Mouse (Mus musculus) forebrain, embryonic 11.5 days (tissue): ENCODE measurements around the gene Eml1. TPM values are rescaled to one million over a fixed set of nuclear protein-coding genes. Genes with fewer than 3 reads are reported as not detected.

Experiments
- ATAC-seq: fragments of 200-750 bp; cut with Nextera tagmentation; replicated peaks from 2 replicates; pipeline ENCODE4 v1.8.0; 2017; ENCODE audit warnings: moderate TSS enrichment; ENCODE audit not compliant: low FRiP score
- DNase-seq: peaks from one replicate; pipeline ENCODE4 v3.0.0-alpha.2; 2017; ENCODE audit warnings: low spot score
- H3K27ac ChIP-seq: fragments of 300-500 bp; sonication (generic); 2 replicates; pipeline ENCODE4 v1.5.1; 2014; ENCODE audit warnings: low read depth, low read length
- H3K27me3 ChIP-seq: fragments of 300-500 bp; sonication (generic); 2 replicates; pipeline ENCODE4 v1.6.1; 2014; ENCODE audit warnings: mild to moderate bottlenecking, low read length, mixed read lengths; ENCODE audit not compliant: control insufficient read depth, insufficient read depth
- H3K36me3 ChIP-seq: fragments of 300-500 bp; sonication (generic); 2 replicates; pipeline ENCODE4 v1.6.1; 2014; ENCODE audit warnings: mild to moderate bottlenecking, low read length, moderate library complexity, mixed read lengths; ENCODE audit not compliant: control insufficient read depth, insufficient read depth
- H3K4me1 ChIP-seq: fragments of 300-500 bp; sonication (generic); replicated peaks from 2 replicates; pipeline ENCODE4 v1.6.1; 2014; ENCODE audit warnings: low read length, mixed read lengths; ENCODE audit not compliant: control insufficient read depth, insufficient read depth
- H3K4me2 ChIP-seq: fragments of 300-500 bp; sonication (generic); 2 replicates; pipeline ENCODE4 v1.6.1; 2014; ENCODE audit warnings: low read depth, mild to moderate bottlenecking, low read length, moderate library complexity, mixed read lengths; ENCODE audit not compliant: severe bottlenecking
- H3K4me3 ChIP-seq: fragments of 300-500 bp; sonication (generic); 2 replicates; pipeline ENCODE4 v1.5.1; 2014; ENCODE audit warnings: low read depth, low read length
- H3K9ac ChIP-seq: fragments of 300-500 bp; sonication (generic); 2 replicates; pipeline ENCODE4 v1.6.1; 2014; ENCODE audit warnings: low read length
- H3K9me3 ChIP-seq: fragments of 300-500 bp; sonication (generic); 2 replicates; pipeline ENCODE4 v1.6.1; 2016; ENCODE audit warnings: low read length, mixed read lengths; ENCODE audit not compliant: control insufficient read depth
- WGBS: fragments of 180-500 bp; shearing (Covaris S2); extraction: QIAGEN DNeasy Blood & Tissue Kit; methylation state at CpG from one replicate; pipeline ENCODE4 v1.1.7; 2014; 5-methylcytosine and 5-hydroxymethylcytosine counted together
- polyA plus RNA-seq: library from polyadenylated mRNA; unstranded; fragments of >200 nt; fragmentation: Nextera tagmentation; extraction: Ambion mirVana; gene quantifications from 2 replicates; pipeline ENCODE4 v1.2.1, GENCODE M21; 2014

The Eml1 gene
- polyA plus RNA-seq, 1 experiment from 2014 or later = 92.5 TPM

- DNase-seq (no peak), ATAC-seq (peak; percentile 64; the same call in 1 of the 2 replicates)
- H3K27ac ChIP-seq = 0 out of 2 replicates have a peak overlapping the region, but pooled peaks have one; percentile 91
- peak overlapping the region; percentile 67 for H3K4me2 ChIP-seq
- H3K27me3 ChIP-seq = no peaks in the 10 kb centered on the region
- no peaks in the 10 kb centered on the region for H3K36me3 ChIP-seq
- H3K4me3 ChIP-seq = peak overlapping the region; percentile 80
- H3K9me3 ChIP-seq = no peaks in the 10 kb centered on the region
- WGBS = 3% methylated on average over 13 of the region's 14 CpGs
- peaks cover 17% of the 10 kb centered on the region; the same call in 1 of the 2 replicates for H3K4me1 ChIP-seq
- H3K9ac ChIP-seq = peak overlapping the region; percentile 92
These were observed 51.7 kb downstream of the Eml1 start for GRCm38 (mm10) chr12:108422495-108422857.

GRCm38 (mm10) chr12:108422858-108423631 lies 52.3 kb downstream of the Eml1 start:
- H3K9ac ChIP-seq = peak overlapping the region; percentile 92
- no peaks in the 10 kb centered on the region for H3K27me3 ChIP-seq
- no peaks in the 10 kb centered on the region for H3K9me3 ChIP-seq
- under 1% methylated on average over 72 of the region's 90 CpGs for WGBS
- H3K4me1 ChIP-seq = peaks cover 17% of the 10 kb centered on the region; the same call in 1 of the 2 replicates
- peak overlapping the region; percentile 91 for H3K27ac ChIP-seq
- H3K4me2 ChIP-seq = peak overlapping the region; percentile 67
- DNase-seq (peak; percentile 96), ATAC-seq (peak; percentile 96)
- H3K4me3 ChIP-seq = peak overlapping the region; percentile 80
- H3K36me3 ChIP-seq = no peaks in the 10 kb centered on the region

GRCm38 (mm10) chr12:108430964-108431363 lies 60.2 kb downstream of the Eml1 start:
- ATAC-seq (no peak), DNase-seq (no peak)
- Histone ChIP-seq H3K9ac (no peak overlapping the region), H3K4me2 (no peak overlapping the region), H3K27me3 (no peaks in the 10 kb centered on the region), H3K4me1 (peaks cover 22% of the 10 kb centered on the region; the same call in 1 of the 2 replicates), H3K9me3 (no peaks in the 10 kb centered on the region), H3K36me3 (no peaks in the 10 kb centered on the region), H3K4me3 (no peak overlapping the region), H3K27ac (no peak overlapping the region)
- WGBS = 64% methylated on average over 3 of the region's 3 CpGs

DNA sequence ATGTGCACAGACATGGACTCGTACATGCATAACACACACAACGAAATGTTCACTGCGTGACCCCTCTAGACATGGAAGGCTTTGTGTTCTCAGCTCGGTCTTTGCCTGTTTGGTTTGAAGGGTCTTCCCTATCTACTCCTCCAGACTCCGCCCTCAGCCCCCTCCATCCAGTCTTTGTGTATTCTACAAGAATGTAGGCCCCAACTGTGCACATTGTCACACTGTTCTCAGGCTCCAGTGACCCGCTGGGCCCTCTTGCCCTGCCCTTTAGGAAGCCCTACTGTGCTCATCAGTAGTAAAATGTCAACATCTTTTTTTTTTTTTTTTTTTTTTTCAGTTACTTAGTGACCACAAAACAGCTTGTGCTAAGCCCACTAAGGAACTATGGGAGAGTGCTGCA lies 61.0 kb downstream of the Eml1 start:
- peaks cover 22% of the 10 kb centered on the region; the same call in 1 of the 2 replicates for H3K4me1 ChIP-seq
- 37% methylated on average over 6 of the region's 6 CpGs for WGBS

GRCm38 (mm10) chr12:108432578-108432977 lies 61.8 kb downstream of the Eml1 start:
- DNase-seq = no peak
- ATAC-seq = no peak
- Histone ChIP-seq H3K9me3 (no peaks in the 10 kb centered on the region), H3K9ac (no peak overlapping the region), H3K4me3 (no peak overlapping the region), H3K27ac (no peak overlapping the region), H3K36me3 (no peaks in the 10 kb centered on the region), H3K4me1 (peaks cover 20% of the 10 kb centered on the region; the same call in 1 of the 2 replicates), H3K4me2 (no peak overlapping the region), H3K27me3 (no peaks in the 10 kb centered on the region)
- 74% methylated on average over 5 of the region's 5 CpGs for WGBS

More for the DNA sequence above, 61.0 kb downstream of the Eml1 start:
- DNase-seq = no peak
- Histone ChIP-seq H3K9ac (no peak overlapping the region), H3K27me3 (no peaks in the 10 kb centered on the region), H3K9me3 (no peaks in the 10 kb centered on the region), H3K36me3 (no peaks in the 10 kb centered on the region), H3K4me2 (no peak overlapping the region), H3K27ac (no peak overlapping the region), H3K4me3 (no peak overlapping the region)
- ATAC-seq = peak; percentile 63

DNA sequence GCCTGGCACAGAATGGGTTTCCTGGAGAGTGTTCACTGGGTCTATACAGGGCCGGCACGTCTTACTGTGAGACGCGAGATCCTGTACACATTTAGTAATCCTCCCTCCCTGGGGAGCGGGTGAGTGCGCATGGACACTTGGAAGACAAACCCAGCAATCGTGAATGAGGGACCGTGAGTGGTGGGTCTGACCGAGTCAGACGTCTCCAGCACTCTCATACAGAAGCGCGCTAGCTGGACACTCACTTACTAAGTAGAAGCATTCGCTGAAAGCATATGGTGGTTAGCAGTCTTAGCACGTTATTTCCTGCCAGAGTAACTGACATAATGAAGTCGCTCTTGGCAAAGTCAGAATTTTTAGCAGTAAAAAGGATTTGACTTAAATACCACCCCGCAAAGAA lies 62.3 kb downstream of the Eml1 start:
- H3K4me3 ChIP-seq = no peak overlapping the region
- H3K4me2 ChIP-seq = no peak overlapping the region
- H3K36me3 ChIP-seq = no peaks in the 10 kb centered on the region
- 81% methylated on average over 16 of the region's 16 CpGs for WGBS
- no peak overlapping the region for H3K9ac ChIP-seq
- no peaks in the 10 kb centered on the region for H3K9me3 ChIP-seq
- no peak overlapping the region for H3K27ac ChIP-seq
- no peaks in the 10 kb centered on the region for H3K27me3 ChIP-seq
- DNase-seq = no peak
- H3K4me1 ChIP-seq = peaks cover 20% of the 10 kb centered on the region; the same call in 1 of the 2 replicates
- ATAC-seq = no peak

DNA sequence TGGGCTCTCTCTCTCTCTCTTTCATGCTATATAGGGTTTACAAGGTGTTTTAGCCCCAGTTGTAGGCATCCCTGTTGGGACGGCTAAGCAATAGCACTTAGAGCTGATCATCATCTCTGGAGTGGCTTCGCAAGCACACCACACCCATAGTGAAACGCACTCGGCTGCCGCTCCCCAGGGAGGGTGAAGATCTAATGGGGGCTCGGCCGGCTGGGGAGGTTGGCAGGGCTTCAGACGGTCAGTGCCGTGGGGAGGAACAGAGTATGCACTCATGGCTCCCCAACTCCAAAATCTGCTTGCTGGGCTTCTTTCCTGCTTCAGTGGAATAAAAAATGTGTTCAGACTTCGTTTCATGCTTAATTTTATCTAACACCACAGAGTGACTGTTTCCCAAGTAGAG lies 62.7 kb downstream of the Eml1 start:
- Histone ChIP-seq H3K9me3 (no peaks in the 10 kb centered on the region), H3K36me3 (no peaks in the 10 kb centered on the region), H3K4me3 (no peak overlapping the region), H3K4me2 (no peak overlapping the region), H3K27me3 (no peaks in the 10 kb centered on the region), H3K4me1 (peaks cover 20% of the 10 kb centered on the region; the same call in 1 of the 2 replicates), H3K27ac (no peak overlapping the region), H3K9ac (no peak overlapping the region)
- no peak for ATAC-seq
- no peak for DNase-seq
- WGBS = 80% methylated on average over 10 of the region's 10 CpGs

- Histone ChIP-seq H3K4me1 (peaks cover 20% of the 10 kb centered on the region; the same call in 1 of the 2 replicates), H3K9ac (no peak overlapping the region), H3K27ac (no peak overlapping the region), H3K4me2 (no peak overlapping the region), H3K4me3 (no peak overlapping the region), H3K27me3 (no peaks in the 10 kb centered on the region), H3K9me3 (no peaks in the 10 kb centered on the region), H3K36me3 (no peaks in the 10 kb centered on the region)
- 57% methylated on average over 12 of the region's 12 CpGs for WGBS
- ATAC-seq (no peak), DNase-seq (no peak)
These were observed 64.8 kb downstream of the Eml1 start for GRCm38 (mm10) chr12:108435444-108436015.
